Mouse (Mus musculus) c-Kit-positive CD71-positive TER-119-negative erythroid progenitor cells, embryonic 14.5 days (primary cell): ENCODE measurements at regions not wholly inside any gene's neighbourhood (a gene's known extent, or its start where the extent isn't known, plus 50 kb on each side); places are given as distances from the start of the nearest gene placed in this dataset.

Experiments used
- DNase-seq: peaks from one replicate; pipeline ENCODE4 v3.0.0-alpha.2; 2013; ENCODE audit warnings: low read depth

DNA sequence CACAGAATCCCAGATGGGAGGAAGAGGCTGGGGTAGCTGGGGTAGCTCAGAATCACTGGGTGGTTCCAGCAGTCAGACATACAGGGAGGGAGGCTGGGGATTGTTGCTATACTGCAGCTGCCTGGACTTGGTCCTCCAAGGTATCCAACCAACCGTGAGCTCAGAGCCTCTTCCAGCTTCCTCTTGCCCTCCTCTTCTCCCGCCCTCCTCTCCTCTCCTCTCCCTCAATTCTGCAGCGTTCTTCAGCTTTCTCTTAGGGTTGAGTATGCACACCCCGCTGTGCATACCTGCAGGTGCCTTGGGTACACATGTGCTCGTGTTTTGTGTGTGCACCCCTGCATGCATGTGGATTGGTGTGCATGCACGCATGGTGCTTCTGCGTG lies 81.6 kb downstream of the Cstad start:
- DNase-seq = no peak

DNA sequence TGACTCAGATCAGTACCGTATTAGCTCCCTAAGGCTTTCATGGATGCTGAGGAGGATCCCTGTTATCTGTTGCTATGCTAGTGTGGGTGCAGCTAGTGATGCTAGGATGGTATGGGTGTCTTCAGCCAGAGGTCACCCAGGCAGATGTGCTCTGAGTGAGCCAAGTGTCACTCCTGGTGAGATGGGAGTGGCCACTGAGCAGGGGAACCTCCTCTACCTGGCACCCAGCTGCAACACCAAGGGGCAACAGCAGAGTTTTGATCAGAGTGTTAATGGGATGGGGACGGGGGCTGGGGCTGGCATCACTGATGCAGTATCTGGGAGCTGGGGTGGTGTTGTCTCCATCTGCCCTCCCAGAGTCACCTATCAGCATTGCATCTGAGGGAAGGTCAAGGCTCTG lies 81.0 kb downstream of the Cstad start:
- no peak for DNase-seq

DNA sequence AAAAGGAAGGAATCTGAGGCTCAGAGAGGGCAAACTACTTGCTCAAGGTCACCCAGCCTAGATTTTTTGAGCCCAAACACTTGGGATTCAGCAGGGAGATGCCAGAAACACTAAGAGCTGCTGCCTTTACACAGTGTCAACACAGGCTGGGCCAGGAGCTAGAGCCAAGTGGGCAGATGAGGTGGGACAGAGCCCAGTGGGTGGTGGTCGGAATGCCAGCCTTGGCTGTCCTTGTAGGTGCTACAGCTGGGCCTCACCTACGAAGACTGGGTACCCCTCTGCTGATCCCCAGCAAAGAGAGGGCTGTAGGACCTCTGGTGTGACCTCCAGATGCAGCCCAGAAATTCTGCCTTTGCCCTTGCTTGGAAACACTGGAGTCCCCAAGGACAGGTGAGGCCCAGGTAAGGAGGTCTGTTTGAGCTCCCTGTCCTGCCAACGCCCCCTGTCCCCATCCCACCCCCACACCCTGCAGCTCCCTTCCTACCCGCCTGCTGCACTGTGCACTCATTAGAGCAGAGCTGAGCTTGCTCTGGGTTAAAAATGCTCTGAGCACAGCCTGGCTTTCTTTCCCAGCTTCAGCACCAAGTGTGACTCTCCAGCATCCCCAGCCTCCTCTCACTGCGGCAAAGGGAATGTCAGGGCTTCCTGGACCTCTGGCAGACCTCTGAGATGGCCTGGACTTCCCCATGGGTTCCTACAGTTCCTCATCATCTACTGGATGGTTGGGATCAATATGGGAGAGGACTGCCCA lies 76.2 kb downstream of the Cstad start:
- no peak for DNase-seq

DNA sequence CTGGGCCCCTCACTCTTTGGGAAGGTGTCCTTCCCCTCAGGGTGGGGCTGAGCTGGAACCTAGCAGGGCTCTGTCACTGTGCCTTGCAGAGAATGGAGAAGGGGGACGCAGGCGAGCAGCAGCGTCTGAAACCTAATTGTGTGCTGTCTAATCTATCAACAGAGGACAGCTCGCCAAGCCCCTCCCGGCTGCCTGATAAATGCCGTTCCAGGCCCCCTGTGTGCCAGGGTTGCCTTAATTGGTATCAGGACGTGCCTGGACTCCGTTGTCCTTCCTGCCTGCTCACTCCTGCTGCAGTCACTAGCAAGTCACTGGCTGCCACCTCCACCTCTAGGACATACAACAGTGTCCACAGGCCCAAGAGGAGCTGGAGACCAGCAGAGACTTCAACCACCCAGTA lies 72.6 kb downstream of the Cstad start:
- DNase-seq = no peak

DNA sequence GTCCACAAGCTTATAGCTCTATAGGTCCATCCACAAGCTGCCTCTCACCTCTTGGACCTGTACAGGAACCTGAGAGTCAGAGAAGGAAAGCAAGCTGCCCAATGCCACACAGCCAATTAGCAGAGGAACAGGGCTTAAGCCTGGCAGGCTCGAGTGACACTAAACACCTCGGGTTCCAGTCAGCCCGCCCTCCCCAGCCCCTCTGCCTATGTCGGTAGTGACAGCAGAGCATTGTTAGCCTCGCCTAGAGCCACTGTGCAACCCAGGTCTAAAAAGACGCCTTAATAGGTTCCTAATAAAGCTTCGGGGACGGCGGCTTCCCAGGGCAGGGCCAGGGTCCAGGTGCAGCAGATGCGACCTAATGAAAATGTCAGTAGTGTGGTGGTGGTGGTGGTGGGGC lies 66.3 kb downstream of the Cstad start:
- no peak for DNase-seq

DNA sequence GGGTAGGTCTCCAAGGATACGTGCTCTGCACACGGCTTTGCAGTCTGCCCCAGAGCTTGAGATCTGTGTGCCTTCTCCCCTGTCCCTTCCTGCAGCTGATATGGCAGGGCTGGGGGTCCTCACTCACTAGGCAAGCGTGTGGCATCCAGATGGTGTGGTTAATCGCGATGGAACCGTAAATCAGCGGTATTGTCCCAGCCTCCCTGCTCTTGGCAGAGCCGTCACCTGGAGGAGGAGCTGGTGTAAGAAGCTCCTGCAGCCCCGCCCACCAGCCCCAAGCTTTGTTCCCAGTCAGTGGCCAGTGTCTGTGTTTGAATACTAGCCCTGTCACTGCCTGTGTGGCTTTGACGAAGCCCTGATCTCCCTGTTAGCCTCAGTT lies 65.8 kb downstream of the Cstad start:
- DNase-seq = no peak

DNA sequence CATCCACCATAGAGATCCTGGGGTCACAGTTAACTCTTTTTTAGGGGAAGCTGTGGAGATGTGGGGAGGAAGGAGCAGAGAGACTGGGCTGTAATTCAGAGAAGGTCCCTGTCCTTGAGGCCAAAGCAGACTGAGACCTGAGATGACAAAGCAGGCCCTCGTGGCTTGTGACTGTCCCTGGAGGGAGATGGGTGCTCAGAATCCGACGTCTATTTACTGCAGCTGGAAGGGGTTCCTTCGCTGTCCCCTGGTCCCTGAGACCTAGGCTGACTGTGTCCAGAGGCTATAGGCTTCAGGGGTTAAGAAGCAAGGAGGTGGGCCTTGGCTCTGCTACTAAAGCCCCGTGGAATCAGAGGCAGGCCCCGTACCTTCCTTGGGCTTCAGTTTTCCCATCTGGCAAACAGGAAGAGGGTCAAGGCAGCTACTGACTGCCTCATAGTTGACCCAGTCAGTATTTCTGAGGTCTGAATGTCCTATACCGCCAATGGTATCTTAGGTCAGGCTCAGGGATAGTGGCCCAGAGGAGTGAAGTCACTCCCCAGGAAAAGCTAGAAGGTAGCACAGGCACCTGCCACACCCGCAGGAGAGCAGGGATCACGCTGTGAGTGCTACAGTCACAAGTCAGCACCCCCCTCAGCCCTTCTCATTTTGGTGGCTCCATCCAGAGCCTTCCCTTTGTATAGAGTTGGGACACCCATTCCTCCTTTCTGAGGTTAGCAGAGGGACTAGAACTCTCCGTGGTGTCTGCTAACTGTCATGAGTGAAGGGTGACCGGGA lies 65.2 kb downstream of the Cstad start:
- DNase-seq = no peak

DNA sequence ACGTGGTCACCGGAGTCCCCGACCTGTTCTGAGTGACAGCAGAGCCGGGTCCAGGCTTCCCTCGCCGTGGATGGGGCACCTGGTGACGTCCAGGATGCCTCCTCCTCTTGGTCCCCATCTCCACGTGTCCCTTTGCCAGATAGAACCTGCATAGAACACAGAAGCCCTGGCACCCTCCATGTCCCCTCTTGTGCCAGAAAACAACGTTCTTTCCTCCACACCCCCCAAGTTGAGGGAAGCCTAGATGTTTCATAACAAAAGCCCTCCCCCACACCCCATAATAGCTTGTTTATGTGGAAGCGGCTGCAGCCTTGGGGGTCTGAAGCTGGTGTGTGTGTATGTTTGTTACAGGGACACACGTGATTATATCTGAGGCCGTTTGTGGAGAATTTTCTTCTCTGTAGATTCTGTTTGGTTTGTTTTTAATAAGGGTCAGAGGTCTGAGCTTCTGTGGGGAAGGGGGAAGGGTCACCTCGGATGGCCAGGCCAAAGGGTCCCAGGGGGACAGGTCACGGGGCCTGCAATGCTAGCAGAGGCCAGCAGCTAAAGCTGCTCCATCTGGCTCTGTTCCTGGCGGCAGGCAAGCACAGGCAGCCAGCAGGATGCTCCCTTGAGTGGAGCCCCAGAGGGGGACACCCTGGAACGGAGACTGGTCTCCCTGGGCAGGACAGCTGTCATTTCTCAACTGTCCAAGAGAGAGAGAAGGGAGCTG lies 64.2 kb downstream of the Cstad start:
- no peak for DNase-seq
